Mouse (Mus musculus): Measurements from ENCODE around the gene Rsph1. TPM values are rescaled to one million over a fixed set of nuclear protein-coding genes. Genes with fewer than 3 reads are reported as not detected.
"Not testable (repeated sequence)": the region's sequence is repeated elsewhere in the genome, so short reads cannot be mapped to it uniquely, and the experiment has no call there.

Gene Rsph1
- polyA plus RNA-seq, 1 experiment = 11.7 TPM

DNA sequence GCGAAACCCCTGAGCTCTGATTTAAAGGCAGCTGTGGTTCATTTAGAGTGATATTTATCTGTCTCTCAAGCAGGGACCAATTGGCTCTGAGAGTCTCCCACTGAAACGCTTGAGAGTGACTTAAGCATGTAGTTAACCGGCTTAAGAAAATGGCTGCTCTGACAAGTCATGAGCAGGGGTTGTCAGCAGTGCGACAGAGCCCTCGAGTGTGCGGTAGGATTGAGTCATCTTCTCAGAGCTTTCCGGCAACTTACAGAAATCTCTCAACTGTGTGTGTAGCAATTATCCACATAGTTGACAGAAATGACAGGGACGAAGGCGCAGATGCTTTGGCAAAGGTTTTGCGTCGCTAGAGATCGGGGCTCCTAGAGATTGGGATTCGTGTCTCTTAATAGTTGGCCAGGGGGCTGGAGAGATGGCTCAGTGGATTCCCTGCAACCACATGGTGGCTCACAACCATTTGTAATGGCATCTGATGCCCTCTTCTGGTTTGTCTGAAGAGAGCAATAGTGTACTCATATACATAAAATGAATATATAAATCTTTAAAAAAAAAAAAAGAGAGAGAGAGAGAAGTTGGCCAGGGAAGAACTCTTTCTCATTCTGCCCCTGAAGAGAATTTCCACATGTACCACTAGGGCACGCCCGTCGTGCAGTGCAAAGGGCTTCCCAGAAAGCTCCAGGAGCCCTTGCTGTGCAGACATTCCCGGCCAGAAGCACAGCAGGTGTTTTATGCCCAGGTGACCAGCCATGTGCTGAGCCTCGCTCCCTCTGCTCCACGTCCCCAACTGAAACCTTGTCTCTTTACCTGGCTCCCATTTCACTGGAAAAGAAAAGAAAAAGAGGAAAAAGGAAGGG, 4.9 kb upstream of the Rsph1 start:
- DNase-seq = no peak
- TF ChIP-seq POLR2A (IDR thresholded peaks at IDR 0.05; ENCODE audit: borderline replicate concordance, extremely low read depth, low read depth, low read length) = no peak
- TF ChIP-seq CTCF (IDR thresholded peaks at IDR 0.05; ENCODE audit: insufficient read depth, low read length) = no peak
- 43% methylated on average over 19 of the region's 19 CpGs for WGBS
- Histone ChIP-seq H3K4me1 (ENCODE audit: control insufficient read depth, insufficient read depth, low read length) (no peaks in the 10 kb centered on the region), H3K4me3 (replicated peaks; ENCODE audit: extremely low read depth, low read depth, low read length) (no peak overlapping the region)

GRCm38 (mm10) chr17:31280269-31280668, 3.1 kb upstream of the Rsph1 start:
- TF ChIP-seq CTCF (IDR thresholded peaks at IDR 0.05; ENCODE audit: insufficient read depth, low read length) (no peak), POLR2A (IDR thresholded peaks at IDR 0.05; ENCODE audit: borderline replicate concordance, extremely low read depth, low read depth, low read length) (no peak)
- no peak for DNase-seq
- H3K4me1 ChIP-seq (ENCODE audit: control insufficient read depth, insufficient read depth, low read length) = no peaks in the 10 kb centered on the region
- 49% methylated on average over 6 of the region's 6 CpGs for WGBS
- no peak overlapping the region for H3K4me3 ChIP-seq (replicated peaks; ENCODE audit: extremely low read depth, low read depth, low read length)

DNA sequence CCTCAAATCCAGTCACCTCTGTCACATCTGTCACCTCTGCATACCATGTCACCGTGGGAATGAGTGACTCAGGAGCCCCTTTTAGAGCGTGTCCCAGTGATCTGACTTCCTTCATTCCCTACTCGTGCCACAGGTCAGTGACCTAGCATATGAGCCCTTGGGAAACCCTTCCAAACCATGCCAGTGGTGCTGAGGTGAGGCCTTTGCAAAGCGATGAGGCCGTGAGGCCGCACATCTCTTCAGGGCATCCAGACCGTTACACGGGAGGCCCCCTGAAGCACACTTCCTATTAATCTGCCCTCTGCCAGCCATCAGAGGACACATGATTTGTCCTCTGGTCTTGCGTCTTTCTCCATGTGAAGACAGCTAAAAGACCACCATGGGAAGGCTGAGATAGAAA, 2.4 kb upstream of the Rsph1 start:
- DNase-seq = no peak
- WGBS = 80% methylated on average over 9 of the region's 9 CpGs
- no peak for TF ChIP-seq CTCF (IDR thresholded peaks at IDR 0.05; ENCODE audit: insufficient read depth, low read length)
- no peak for TF ChIP-seq POLR2A (IDR thresholded peaks at IDR 0.05; ENCODE audit: borderline replicate concordance, extremely low read depth, low read depth, low read length)
- Histone ChIP-seq H3K4me1 (ENCODE audit: control insufficient read depth, insufficient read depth, low read length) (no peaks in the 10 kb centered on the region), H3K4me3 (replicated peaks; ENCODE audit: extremely low read depth, low read depth, low read length) (no peak overlapping the region)

DNA sequence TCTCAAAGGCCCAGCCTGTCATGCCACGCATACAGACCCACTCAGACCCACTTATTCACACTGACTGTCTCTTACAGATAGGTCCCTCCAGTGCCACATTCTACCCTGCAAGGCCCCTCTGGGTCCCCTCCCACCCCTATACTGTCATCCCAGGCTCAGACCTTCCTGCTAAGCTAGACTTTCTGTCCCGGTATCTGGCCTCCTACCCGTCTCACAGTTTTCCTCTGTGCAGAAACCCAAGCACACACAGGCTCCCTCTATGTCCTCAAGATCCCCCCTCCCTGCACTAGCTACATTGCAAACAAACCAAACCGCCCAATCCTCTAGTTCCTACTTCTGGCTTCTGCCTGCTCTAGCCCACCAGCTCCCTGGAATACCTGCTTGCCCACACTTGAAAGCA, 748 bp upstream of the Rsph1 start:
- WGBS = 77% methylated on average over 4 of the region's 4 CpGs

GRCm38 (mm10) chr17:31276207-31276921, 819 bp downstream of the Rsph1 start:
- Histone ChIP-seq H3K4me1 (ENCODE audit: control insufficient read depth, insufficient read depth, low read length) (no peaks in the 10 kb centered on the region), H3K4me3 (replicated peaks; ENCODE audit: extremely low read depth, low read depth, low read length) (no peak overlapping the region)
- WGBS = 34% methylated on average over 9 of the region's 9 CpGs
- no peak for DNase-seq
- TF ChIP-seq POLR2A (IDR thresholded peaks at IDR 0.05; ENCODE audit: borderline replicate concordance, extremely low read depth, low read depth, low read length) (no peak), CTCF (IDR thresholded peaks at IDR 0.05; ENCODE audit: insufficient read depth, low read length) (no peak)

More for the DNA sequence above, 748 bp upstream of the Rsph1 start:
- H3K4me3 ChIP-seq (replicated peaks; ENCODE audit: extremely low read depth, low read depth, low read length) = no peak overlapping the region
- DNase-seq = no peak
- H3K4me1 ChIP-seq (ENCODE audit: control insufficient read depth, insufficient read depth, low read length) = no peaks in the 10 kb centered on the region
- no peak for TF ChIP-seq CTCF (IDR thresholded peaks at IDR 0.05; ENCODE audit: insufficient read depth, low read length)
- TF ChIP-seq POLR2A (IDR thresholded peaks at IDR 0.05; ENCODE audit: borderline replicate concordance, extremely low read depth, low read depth, low read length) = no peak

DNA sequence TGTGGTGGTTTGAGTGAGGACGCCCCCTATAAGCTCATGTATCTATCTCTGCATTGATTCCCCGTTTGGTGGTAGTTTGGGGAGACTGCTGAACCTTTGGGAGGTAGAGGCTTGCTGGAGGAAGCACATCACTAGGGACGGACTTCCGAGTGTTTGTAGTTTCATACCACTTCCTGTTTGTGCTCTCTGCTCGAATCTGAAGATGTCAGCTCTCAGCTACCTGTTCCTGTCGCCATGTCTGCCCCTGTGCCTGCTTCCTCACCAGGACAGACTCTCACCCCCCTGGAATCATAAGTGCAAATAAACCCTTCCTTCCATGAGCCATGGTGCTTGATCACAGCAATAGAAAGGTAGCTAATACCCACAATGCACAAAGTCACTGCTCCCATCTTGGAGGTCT, 2.0 kb downstream of the Rsph1 start:
- TF ChIP-seq POLR2A (IDR thresholded peaks at IDR 0.05; ENCODE audit: borderline replicate concordance, extremely low read depth, low read depth, low read length) (no peak), CTCF (IDR thresholded peaks at IDR 0.05; ENCODE audit: insufficient read depth, low read length) (no peak)
- no peaks in the 10 kb centered on the region for H3K4me1 ChIP-seq (ENCODE audit: control insufficient read depth, insufficient read depth, low read length)
- 45% methylated on average over 6 of the region's 6 CpGs for WGBS
- DNase-seq = no peak
- H3K4me3 ChIP-seq (replicated peaks; ENCODE audit: extremely low read depth, low read depth, low read length) = no peak overlapping the region

DNA sequence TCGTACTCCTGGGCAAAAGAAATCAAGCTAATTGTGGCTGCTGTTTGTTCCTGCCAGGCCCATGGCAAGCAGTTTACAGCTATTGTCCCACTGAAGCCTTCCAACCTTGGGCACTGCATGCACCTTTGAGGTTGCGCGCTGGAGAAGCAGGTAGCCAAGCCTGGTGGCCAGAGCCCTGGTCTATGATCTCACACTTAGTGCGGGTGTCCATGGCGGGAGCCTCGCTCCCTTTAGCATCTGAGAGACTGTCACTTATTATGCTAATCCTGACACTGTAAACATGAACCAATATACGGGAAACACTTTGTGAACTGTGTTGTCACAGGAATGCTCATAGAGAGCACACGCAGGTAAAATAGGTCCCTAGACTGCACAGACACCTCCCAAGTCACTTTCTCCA, 3.6 kb downstream of the Rsph1 start:
- 89% methylated on average over 8 of the region's 8 CpGs for WGBS
- DNase-seq = no peak
- no peak overlapping the region for H3K4me3 ChIP-seq (replicated peaks; ENCODE audit: extremely low read depth, low read depth, low read length)
- H3K4me1 ChIP-seq (ENCODE audit: control insufficient read depth, insufficient read depth, low read length) = no peaks in the 10 kb centered on the region
- no peak for TF ChIP-seq POLR2A (IDR thresholded peaks at IDR 0.05; ENCODE audit: borderline replicate concordance, extremely low read depth, low read depth, low read length)

DNA sequence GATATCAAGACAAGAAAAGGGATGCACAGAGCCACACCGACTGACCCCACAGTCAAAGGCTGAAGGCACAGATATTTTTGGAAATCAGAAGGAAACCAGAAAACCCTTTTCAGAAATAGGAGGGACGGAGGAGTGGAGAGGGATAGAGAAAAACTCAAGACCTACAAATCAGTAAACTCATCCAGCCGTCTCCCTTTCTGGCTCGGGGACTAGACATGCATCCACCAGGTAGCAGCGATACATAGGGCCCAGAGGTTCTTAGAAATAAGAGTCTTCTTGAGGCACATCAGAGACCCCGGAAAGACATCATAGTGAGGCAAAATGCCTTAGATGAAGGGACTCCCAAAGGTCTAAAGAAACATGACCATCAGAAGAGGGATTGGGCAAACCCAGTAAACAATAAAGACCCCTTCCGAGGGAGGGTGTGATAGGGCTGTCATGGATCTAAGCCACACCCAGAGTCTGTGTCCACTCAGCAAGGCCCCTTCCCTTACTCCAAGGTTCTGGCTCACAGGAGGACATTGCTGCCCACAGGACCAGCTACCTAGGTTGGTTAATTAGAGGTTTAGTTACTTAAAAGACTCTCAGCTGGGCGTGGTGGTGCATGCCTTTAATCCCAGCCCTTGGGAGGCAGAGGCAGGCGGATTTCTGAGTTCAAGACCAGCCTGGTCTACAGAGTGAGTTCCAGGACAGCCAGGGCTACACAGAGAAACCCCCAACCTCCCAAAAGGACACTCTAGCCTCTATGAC, 4.6 kb downstream of the Rsph1 start:
- no peak for DNase-seq
- no peak overlapping the region for H3K4me3 ChIP-seq (replicated peaks; ENCODE audit: extremely low read depth, low read depth, low read length)
- no peaks in the 10 kb centered on the region for H3K4me1 ChIP-seq (ENCODE audit: control insufficient read depth, insufficient read depth, low read length)
- no peak for TF ChIP-seq CTCF (IDR thresholded peaks at IDR 0.05; ENCODE audit: insufficient read depth, low read length)
- TF ChIP-seq POLR2A (IDR thresholded peaks at IDR 0.05; ENCODE audit: borderline replicate concordance, extremely low read depth, low read depth, low read length) = no peak
- 86% methylated on average over 9 of the region's 9 CpGs for WGBS

DNA sequence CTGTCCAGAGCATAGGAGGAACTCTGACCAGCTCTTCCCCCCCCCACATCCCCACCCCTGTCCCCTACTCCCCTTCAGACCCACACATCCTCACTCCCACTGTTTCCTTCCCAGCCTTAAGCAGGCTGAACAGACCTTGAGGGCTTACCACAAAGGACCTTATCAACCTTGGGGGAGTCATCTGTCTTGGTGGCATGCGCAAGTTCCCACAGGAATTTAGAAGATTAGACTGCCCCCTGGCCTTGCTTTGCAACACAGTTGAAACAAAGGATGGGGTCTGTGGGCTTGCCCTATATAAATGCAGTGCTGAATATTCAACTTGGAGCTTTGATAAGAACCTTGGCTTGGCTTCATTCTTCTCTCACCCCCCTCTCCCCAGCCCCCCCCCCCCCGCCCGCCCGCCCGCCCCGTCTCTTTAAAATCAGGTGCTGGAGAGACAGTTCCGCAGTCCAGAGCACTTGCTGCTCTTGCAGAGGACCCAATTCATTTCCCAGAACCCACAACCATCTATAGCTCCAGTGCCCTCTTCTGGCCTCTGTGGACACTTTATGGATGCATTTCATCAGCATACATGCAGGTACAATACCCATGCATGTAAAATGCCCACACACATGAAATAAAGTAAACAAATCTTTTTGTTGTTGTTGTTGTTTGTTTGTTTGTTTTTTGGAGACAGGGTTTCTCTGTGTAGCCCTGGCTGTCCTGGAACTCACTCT, 5.9 kb downstream of the Rsph1 start:
- 50% methylated on average over 7 of the region's 7 CpGs for WGBS
- Histone ChIP-seq H3K4me1 (ENCODE audit: control insufficient read depth, insufficient read depth, low read length) (no peaks in the 10 kb centered on the region), H3K4me3 (replicated peaks; ENCODE audit: extremely low read depth, low read depth, low read length) (no peak overlapping the region)
- no peak for DNase-seq
- TF ChIP-seq POLR2A (IDR thresholded peaks at IDR 0.05; ENCODE audit: borderline replicate concordance, extremely low read depth, low read depth, low read length) = no peak
- TF ChIP-seq CTCF (IDR thresholded peaks at IDR 0.05; ENCODE audit: insufficient read depth, low read length) = no peak

GRCm38 (mm10) chr17:31270736-31271135, 6.4 kb downstream of the Rsph1 start:
- DNase-seq = not testable (repeated sequence)

More at GRCm38 (mm10) chr17:31270736-31271135, 6.4 kb downstream of the Rsph1 start:
- not testable (repeated sequence) for H3K4me1 ChIP-seq (ENCODE audit: control insufficient read depth, insufficient read depth, low read length); H3K4me3 ChIP-seq (replicated peaks; ENCODE audit: extremely low read depth, low read depth, low read length)
- WGBS = 73% methylated on average over 8 of the region's 8 CpGs
